Mouse (Mus musculus): Measurements from ENCODE around the gene Hps4.
"Not testable (repeated sequence)": the region's sequence is repeated elsewhere in the genome, so short reads cannot be mapped to it uniquely, and the experiment has no call there.

Hps4 gene

DNA sequence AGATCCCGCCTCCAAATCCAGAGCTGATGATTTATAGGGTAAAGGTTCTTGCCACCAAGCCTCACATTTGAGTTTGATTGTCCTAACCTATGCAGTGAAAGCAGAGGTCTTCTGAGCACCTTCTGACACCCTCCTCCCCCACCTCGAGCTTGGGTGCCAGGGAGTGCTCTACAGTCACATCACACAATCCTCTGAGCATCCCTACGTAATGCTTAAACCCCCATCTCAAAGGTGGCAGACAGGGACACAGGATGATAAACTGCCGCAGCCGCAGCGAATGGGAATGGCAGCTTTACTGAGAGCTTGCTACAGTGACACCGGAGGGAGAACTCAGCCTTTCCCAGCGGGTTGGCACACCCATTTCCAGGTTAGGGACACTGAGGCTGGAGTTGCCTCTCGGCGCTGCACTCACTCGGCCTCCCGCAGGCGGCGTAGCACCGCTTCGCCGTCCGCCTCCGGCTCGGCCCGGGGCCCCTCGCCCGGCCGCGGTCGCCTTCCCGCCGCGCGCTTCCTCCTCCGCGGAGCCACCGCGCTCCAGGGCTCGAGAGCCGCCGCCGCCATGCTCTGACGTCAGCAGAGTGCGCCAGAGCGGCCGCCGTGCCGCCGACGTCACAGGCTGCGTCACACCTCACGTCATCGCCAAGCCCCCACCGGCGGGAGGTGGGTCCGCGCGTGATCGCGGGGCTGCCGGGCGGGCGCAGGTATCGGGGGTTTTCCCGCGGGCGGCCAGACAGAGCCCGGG is at the start of gene Hps4, which contains the start of gene Srrd:
Gene Hps4 (plus strand): TSS at position 621 of the 742 bp plus-strand sequence.
Gene Srrd (minus strand): TSS at position 578 of the 742 bp plus-strand sequence.
- DNase-seq: peak; percentile 83 to 95

DNA sequence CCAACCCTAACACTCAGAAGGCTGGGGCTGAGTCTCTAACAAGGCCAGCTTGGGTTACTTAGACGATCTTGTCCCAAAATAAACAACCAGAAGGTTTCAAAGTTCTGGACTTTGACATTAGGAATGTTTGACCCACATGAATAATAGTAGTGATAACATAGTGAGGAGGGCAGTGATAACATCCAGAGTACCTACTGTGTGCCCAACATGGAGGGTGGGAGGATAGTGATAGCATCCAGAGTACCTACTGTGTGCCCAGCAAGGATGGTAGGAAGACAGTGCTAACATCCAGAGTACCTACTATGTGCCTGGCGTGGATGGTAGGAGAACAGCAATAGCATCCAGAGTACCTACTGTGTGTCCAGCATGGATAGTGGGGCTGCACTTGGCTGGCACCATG is 49.1 kb upstream of the Hps4 start:
- no peak for DNase-seq

DNA sequence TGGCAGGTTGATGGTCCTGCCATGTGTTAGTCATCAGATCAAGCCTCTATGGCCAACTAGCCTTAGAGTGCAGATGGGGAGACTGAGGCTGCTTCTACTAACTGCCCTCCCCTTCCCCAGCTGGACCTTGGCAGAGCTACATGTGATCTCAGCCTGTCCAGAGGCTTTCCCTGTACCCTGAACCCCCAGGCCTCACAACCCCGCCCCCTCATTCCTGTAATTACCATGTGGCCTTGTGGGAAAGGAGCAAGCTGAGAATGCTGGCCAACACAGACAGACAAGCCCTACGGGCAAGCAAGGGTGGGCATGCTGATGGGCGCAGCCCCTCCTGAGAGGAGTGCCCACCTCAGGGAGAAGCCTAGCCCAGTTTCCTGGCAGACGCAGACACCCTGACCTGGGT is 48.2 kb upstream of the Hps4 start:
- DNase-seq: no peak

DNA sequence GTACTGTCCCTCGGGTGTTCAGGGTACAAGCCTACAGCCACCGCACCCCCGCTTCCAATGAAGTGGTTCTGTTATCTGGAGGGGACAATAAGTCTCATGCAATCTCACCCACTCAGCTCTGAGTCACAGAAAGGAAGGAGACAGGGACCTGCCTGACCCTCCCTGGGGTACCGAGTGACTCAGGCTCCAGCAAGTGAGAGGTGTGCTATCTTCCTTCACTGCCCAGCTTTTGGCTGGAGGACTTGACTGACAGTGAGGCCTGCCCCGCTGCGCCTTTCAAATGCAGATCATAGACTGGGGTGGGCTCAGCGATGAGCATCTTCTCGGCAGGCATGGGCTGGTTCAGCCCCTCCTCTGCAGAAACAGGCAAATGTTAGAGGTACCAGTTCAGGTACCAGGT is 47.7 kb upstream of the Hps4 start:
- no peak for DNase-seq

GRCm38 (mm10) chr5:112295564-112295963 is 47.3 kb upstream of the Hps4 start:
- no peak for DNase-seq

- DNase-seq: no peak
These were observed 46.3 kb upstream of the Hps4 start for GRCm38 (mm10) chr5:112296404-112297181.

- DNase-seq: no peak
These were observed 45.6 kb upstream of the Hps4 start for GRCm38 (mm10) chr5:112297257-112297656.

DNA sequence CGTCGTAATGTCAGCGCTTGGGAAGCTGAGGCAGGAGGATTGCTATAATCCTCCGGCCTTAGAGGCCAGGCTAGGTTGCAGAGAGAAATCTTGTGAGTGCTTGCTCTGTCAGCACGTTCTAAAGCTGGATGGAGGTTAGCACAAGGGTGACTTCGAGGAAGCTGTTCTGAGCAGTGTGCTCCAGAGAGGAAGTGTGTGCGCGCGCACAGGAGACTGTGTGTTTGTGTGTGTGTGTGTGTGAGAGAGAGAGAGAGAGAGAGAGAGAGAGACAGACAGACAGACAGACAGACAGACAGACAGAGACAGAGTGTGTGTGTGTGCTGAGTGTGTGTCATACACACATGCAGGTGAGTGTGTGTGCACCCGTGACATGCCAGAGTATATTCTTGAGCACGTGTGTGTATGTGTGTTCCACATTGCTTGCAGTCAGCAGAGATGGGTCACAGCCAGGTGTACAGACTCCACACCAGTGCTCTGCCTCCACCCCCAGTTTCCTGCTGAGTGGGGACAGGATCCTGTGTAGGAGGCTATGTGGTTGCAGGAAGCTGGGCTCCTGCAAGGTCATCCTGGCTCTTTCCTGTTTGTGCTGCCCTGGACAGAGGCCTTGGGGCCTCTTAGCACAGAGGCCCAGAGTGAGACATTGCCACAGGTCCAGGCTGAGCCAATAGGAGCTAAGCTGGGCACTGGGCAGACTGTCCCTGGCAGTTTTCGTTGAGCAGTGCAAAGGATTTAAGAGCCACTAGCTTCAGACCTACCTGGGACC is 44.5 kb upstream of the Hps4 start:
- no peak for DNase-seq

GRCm38 (mm10) chr5:112299399-112299798 is 43.5 kb upstream of the Hps4 start:
- no peak for DNase-seq

GRCm38 (mm10) chr5:112300112-112300511 is 42.8 kb upstream of the Hps4 start:
- no peak for DNase-seq

DNA sequence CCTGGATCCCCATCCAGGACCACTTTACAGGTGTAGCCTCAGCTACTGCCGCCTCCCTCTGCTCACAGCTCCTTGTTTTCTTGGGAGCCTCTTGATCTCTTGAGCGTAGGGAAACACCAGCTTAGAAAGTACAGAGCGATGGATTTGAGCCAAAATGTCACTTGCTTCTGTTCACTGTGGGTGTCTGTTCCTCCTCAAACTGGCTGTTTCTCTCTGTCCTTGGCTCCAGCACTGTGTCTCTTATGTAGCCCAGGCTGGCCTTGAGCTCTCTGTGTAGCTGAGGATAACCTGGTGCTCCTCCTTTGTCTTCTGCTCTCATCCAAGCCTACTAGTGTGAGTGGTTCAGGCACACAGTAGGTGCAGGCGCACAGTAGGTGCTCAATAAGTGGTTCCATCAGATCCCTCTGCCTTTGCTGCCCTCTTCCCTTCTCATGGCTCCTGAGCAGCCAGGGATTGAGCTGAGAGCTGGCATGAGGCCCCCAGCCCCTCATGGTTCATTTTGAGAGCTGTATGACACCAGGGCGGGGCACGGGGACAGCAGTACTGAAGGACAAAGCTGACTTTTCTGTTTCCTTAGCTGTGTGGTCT is 42.1 kb upstream of the Hps4 start:
- no peak for DNase-seq

- DNase-seq: no peak
These were observed 41.2 kb upstream of the Hps4 start for GRCm38 (mm10) chr5:112301694-112302093.

DNA sequence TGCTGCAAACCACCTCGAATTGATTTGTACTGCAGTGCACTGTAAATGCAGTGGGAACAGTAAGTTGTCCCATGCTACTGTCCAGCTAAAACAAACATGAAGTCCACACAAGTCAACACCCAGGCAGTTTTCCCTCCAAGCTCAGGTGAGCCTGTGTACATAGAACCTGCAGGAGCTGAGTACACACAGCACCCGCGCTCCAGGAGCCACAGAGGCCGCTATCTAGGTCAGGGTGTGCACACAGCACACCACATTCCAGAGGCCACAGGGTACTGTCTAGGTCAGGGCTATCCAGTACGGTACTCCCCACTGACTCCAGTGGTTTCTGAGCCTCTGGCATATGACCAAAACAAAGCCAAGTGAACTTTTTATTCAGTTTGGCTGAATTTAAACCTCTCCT is 40.6 kb upstream of the Hps4 start:
- DNase-seq: no peak

DNA sequence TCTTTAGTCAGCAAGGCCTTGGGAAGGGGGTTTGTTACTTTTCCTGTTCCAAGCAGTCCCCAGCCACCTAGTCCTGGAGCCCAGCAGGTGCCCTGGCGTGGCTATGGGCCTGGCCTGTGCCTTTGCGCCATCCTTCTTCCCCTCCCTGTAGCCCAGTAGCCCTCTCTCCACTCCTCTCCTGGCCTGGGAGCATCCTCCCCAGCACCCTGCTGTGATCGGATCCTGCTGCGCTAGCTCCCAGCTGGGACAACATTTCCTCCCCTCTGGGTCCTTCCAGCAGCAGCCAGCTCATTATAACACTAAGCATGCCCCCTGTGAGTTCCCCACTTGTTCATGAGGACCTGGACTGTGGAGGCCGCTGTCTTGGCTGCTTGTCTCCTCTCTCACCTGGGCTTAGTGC is 37.0 kb upstream of the Hps4 start:
- DNase-seq: no peak

- no peak for DNase-seq
These were observed 29.5 kb upstream of the Hps4 start for GRCm38 (mm10) chr5:112313222-112313885.

- DNase-seq: no peak
These were observed 26.4 kb upstream of the Hps4 start for GRCm38 (mm10) chr5:112316468-112316867.

- DNase-seq: no peak
These were observed 25.6 kb upstream of the Hps4 start for GRCm38 (mm10) chr5:112317328-112317727.

DNA sequence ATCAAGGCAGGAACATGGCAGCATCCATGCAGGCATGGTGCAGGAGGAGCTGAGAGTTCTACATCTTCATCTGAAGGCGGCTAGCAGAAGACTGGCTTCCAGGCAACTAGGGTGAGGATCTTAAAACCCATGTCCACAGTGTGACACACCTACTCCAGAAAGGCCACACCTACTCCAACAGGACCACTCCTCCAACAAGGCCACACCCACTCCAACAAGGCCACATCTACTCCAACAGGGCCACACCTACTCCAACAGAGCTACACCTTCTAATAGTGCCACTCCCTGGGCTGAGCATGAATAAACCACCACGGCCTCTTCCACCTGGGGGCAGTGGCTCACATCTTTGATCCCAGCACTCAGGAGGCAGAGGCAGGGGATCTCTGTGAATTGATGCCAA is 23.5 kb upstream of the Hps4 start:
- DNase-seq: not testable (repeated sequence)

DNA sequence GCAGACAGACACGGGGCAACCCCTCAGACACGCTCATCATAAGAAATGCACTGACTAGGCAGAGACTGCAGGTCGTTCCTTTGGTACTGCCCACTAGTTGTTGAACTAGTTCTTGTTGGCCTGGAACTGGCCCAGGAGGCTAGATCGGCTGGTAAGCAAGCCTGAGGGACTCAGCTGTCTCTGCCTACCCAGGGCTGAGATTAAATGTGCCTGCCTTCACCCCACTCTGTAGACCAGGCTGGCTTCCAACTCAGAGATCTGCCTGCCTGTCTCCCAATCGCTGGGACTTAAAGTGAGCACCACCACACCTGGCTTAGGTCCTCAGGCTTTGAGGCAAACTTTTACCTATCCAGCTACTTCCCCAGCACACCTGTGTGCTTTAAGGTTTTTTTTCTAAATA is 22.5 kb upstream of the Hps4 start:
- DNase-seq: no peak

- peak; percentile 57 to 60 for DNase-seq
These were observed 21.9 kb upstream of the Hps4 start for GRCm38 (mm10) chr5:112320936-112321335.

GRCm38 (mm10) chr5:112321376-112321775 is 21.5 kb upstream of the Hps4 start:
- no peak for DNase-seq

- no peak for DNase-seq
These were observed 19.6 kb upstream of the Hps4 start for GRCm38 (mm10) chr5:112323246-112323645.

All from cerebellum, adult 18-20 months (tissue).